Mouse (Mus musculus) limb, embryonic 14.5 days (tissue): ENCODE data around the gene Scpep1. TPM values are rescaled to one million over a fixed set of nuclear protein-coding genes. Genes with fewer than 3 reads are reported as not detected.
A peak's percentile ranks its signal among the peaks of the same experiment; 100 is the strongest.

ENCODE experiments used
- ATAC-seq: fragments of 200-750 bp; cut with Nextera tagmentation; 2 replicates; pipeline ENCODE4 v1.8.0; 2017; ENCODE audit warnings: low read depth, moderate number of reproducible peaks, moderate TSS enrichment; ENCODE audit not compliant: low FRiP score
- DNase-seq: peaks from one replicate; pipeline ENCODE4 v3.0.0-alpha.2; 2015; ENCODE audit warnings: low spot score
- H3K27ac ChIP-seq: fragments of 300-500 bp; sonication (generic); replicated peaks from 2 replicates; pipeline ENCODE4 v1.5.1; 2014; ENCODE audit warnings: low read depth, mild to moderate bottlenecking, low read length, moderate library complexity, mixed read lengths
- H3K27me3 ChIP-seq: fragments of 300-500 bp; sonication (generic); 2 replicates; pipeline ENCODE4 v1.6.1; 2014; ENCODE audit warnings: low read length, mixed read lengths; ENCODE audit not compliant: control insufficient read depth, insufficient read depth
- H3K36me3 ChIP-seq: fragments of 300-500 bp; sonication (generic); 2 replicates; pipeline ENCODE4 v1.6.1; 2014; ENCODE audit warnings: mild to moderate bottlenecking, low read length, moderate library complexity, mixed read lengths; ENCODE audit not compliant: control insufficient read depth, insufficient read depth
- H3K4me1 ChIP-seq: fragments of 300-500 bp; sonication (generic); 2 replicates; pipeline ENCODE4 v1.6.1; 2014; ENCODE audit warnings: antibody characterized with exemption, low read length, mixed read lengths; ENCODE audit not compliant: control insufficient read depth, insufficient read depth
- H3K4me2 ChIP-seq: fragments of 300-500 bp; sonication (generic); replicated peaks from 2 replicates; pipeline ENCODE4 v1.6.1; 2014; ENCODE audit warnings: low read depth, mild to moderate bottlenecking, low read length, moderate library complexity; ENCODE audit not compliant: severe bottlenecking
- H3K4me3 ChIP-seq: fragments of 300-500 bp; sonication (generic); replicated peaks from 2 replicates; pipeline ENCODE4 v1.5.1; 2014; ENCODE audit warnings: low read length
- H3K9ac ChIP-seq: fragments of 300-500 bp; sonication (generic); 2 replicates; pipeline ENCODE4 v1.6.1; 2014; ENCODE audit warnings: mild to moderate bottlenecking, low read depth, low read length, moderate library complexity; ENCODE audit not compliant: severe bottlenecking
- H3K9me3 ChIP-seq: fragments of 300-500 bp; sonication (generic); 2 replicates; pipeline ENCODE4 v1.6.1; 2016; ENCODE audit warnings: low read length; ENCODE audit not compliant: control insufficient read depth
- POLR2A ChIP-seq: fragments of 200-500 bp; IDR thresholded peaks from 2 replicates; pipeline ENCODE4 v1.8.0; 2012; ENCODE audit warnings: inconsistent platforms, mild to moderate bottlenecking, moderate library complexity, borderline replicate concordance; ENCODE audit not compliant: insufficient read depth, insufficient read length; ENCODE audit errors: extremely low read depth
- WGBS: fragments of 180-500 bp; shearing (Covaris S2); extraction: QIAGEN DNeasy Blood & Tissue Kit; methylation state at CpG from one replicate; pipeline ENCODE4 v1.1.7; 2014; 5-methylcytosine and 5-hydroxymethylcytosine counted together
- polyA plus RNA-seq, 2 experiments: library from polyadenylated mRNA; depleted of rRNA in 1 of 2; stranded (reverse) in 1 of 2; unstranded in 1 of 2; fragments of >200 nt; fragmentation: Nextera tagmentation in 1 of 2; extraction: Ambion mirVana in 1 of 2; gene quantifications; 2 replicates each; pipeline versions ENCODE4 v1.2.1 to v1.2.3; 2012 to 2014

Gene Scpep1
- polyA plus RNA-seq, 2 experiments = 46.5 to 83.5 TPM

DNA sequence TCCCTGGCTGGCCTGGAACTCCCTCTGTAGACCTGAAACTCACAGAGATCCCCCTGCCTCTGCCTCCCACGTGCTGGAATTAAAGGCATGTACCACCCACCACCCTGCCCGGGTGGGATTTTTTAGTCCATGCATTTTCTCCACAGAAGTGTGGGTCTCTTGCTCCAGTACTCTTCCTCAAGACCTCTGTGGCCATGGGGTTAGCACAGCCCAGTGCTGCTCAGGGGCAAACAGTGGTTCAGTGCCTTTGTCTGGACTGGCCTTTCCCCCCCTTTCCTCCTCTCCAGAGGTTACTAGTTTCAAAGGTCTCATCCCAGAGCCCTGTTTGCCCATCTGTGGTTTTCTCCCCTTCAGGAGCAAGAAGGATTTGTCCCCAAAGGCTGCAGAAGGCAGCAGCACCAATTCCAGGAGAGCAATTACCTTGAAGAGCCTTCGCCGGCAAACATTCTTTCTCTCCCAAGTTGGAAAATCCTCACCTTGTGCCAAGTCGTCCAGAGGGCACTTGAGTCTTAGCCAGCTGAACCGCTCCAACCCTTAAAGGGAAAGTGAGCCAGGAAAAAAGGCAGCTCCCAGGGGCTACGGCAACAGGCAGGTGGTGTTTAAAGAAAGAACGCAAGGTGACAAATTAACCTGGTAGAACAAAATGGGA, 45.8 kb downstream of the Scpep1 start:
- H3K4me2 ChIP-seq = no peak overlapping the region
- no peak overlapping the region for H3K27ac ChIP-seq
- no peak for ATAC-seq
- H3K4me3 ChIP-seq = no peak overlapping the region
- DNase-seq = peak; percentile 17
- no peaks in the 10 kb centered on the region for H3K27me3 ChIP-seq
- WGBS = 72% methylated on average over 8 of the region's 8 CpGs
- no peaks in the 10 kb centered on the region for H3K36me3 ChIP-seq
- H3K9ac ChIP-seq = no peak overlapping the region
- no peak for TF ChIP-seq POLR2A
- H3K9me3 ChIP-seq = no peaks in the 10 kb centered on the region
- no peaks in the 10 kb centered on the region for H3K4me1 ChIP-seq

DNA sequence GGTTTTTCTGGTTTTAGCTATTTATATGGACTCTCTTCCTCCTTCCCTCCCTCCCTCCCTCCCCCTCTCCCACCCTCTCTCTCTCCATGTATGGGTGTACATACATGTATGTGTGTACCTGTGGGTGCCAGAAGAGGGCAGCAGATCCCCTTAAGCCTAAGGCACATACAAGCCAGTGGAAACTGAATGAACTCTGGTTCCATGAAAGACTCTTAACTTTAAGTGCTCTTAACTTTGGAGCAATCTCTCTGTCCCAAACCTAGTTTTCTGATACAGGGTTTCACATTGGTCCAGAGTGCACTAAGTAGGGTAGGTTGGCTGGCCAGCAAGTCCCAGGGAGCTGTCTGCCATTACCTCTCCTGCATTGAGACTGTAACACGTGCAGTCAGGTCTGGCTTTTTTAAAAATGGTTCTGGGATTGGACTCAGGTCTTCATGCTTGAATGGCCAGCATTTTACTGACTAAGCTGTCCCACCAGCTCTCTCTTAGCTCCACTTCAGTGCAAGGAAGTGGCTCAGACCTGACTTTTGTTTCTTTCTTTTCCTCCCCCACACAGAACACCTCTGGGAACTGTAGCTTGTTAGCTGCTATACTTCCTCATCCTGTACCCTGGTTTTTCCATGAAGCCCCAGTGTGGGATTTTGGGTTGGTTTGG, 46.6 kb downstream of the Scpep1 start:
- no peak for ATAC-seq
- no peak for TF ChIP-seq POLR2A
- Histone ChIP-seq H3K27ac (no peak overlapping the region), H3K36me3 (no peaks in the 10 kb centered on the region), H3K4me3 (no peak overlapping the region), H3K9me3 (no peaks in the 10 kb centered on the region), H3K4me2 (no peak overlapping the region), H3K4me1 (no peaks in the 10 kb centered on the region), H3K27me3 (no peaks in the 10 kb centered on the region), H3K9ac (no peak overlapping the region)
- DNase-seq = peak; percentile 26
- 90% methylated on average over 1 of the region's 1 CpGs for WGBS

DNA sequence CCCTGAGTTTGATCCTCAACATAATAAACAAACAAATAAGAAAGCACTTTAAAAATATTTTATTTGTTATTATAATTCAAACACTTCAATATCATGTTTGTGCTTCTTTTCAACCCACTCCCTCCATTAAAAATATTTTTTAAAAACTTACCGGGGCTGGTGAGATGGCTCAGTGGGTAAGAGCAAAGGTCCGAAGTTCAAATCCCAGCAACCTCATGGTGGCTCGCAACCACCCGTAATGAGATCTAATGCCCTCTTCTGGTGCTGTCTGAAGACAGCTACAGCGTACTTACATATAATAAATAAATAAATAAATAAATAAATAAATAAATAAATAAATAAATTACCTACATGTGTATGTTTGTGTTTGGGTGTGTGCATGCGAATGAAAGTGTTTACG, 47.4 kb downstream of the Scpep1 start:
- WGBS = 94% methylated on average over 7 of the region's 7 CpGs
- H3K36me3 ChIP-seq = no peaks in the 10 kb centered on the region

DNA sequence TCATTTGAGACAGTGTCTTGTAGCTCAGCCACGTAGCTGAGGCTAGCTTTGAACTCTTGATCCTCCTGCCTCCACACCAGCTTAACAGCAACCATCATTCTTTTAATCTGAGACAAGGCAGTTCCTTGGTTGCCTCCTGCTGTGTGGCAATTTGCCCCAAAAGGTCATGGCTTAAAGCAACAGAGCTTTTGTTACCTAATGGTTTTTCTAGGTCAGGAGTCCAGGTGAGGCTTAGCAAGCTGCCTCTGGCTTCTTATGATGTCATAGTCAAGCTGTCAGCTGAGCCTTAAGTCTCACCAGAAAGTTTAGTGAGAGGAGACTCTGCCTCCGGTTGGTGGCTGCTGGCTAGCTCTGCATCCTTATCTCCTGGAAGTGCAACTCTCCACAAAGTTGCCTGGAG, 49.6 kb downstream of the Scpep1 start:
- H3K36me3 ChIP-seq = no peaks in the 10 kb centered on the region
- no peak for DNase-seq
- no peak for ATAC-seq
- no peak overlapping the region for H3K27ac ChIP-seq
- H3K9me3 ChIP-seq = no peaks in the 10 kb centered on the region
- no peaks in the 10 kb centered on the region for H3K27me3 ChIP-seq
- H3K4me3 ChIP-seq = no peak overlapping the region
- no peak overlapping the region for H3K4me2 ChIP-seq
- TF ChIP-seq POLR2A = no peak
- H3K9ac ChIP-seq = no peak overlapping the region
- 47% methylated on average over 2 of the region's 2 CpGs for WGBS
- H3K4me1 ChIP-seq = no peaks in the 10 kb centered on the region

More for the DNA sequence above, 47.4 kb downstream of the Scpep1 start:
- TF ChIP-seq POLR2A = no peak
- no peaks in the 10 kb centered on the region for H3K9me3 ChIP-seq
- no peak overlapping the region for H3K27ac ChIP-seq
- no peak overlapping the region for H3K9ac ChIP-seq
- DNase-seq (no peak), ATAC-seq (no peak)
- H3K27me3 ChIP-seq = no peaks in the 10 kb centered on the region
- no peak overlapping the region for H3K4me3 ChIP-seq
- no peaks in the 10 kb centered on the region for H3K4me1 ChIP-seq
- no peak overlapping the region for H3K4me2 ChIP-seq

DNA sequence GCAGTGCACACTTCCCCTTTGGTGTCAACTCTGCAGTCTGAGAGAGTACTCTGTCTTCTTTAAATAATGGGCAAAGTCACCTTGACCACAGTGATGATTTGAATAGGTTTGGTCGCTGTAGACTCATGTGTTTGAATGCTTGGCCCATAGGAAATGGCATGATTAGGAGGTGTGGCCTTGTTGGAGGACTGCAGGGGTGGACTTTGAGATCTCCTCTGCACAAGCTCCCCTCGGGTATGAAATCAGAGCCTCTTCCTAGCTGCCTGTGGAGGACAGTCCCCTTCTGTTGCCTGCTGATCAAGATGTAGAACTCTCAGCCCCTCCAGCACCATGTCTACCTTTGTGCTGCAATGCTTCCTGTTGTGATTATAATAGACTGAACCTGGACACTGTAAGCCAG, 51.2 kb downstream of the Scpep1 start:
- Histone ChIP-seq H3K9me3 (no peaks in the 10 kb centered on the region), H3K4me2 (no peak overlapping the region), H3K27ac (no peak overlapping the region), H3K9ac (no peak overlapping the region), H3K4me1 (no peaks in the 10 kb centered on the region), H3K27me3 (no peaks in the 10 kb centered on the region), H3K4me3 (no peak overlapping the region), H3K36me3 (no peaks in the 10 kb centered on the region)
- 60% methylated on average over 2 of the region's 2 CpGs for whole genome bisulfite sequencing
- TF ChIP-seq POLR2A = no peak
- ATAC-seq = no peak
- DNase-seq = no peak

DNA sequence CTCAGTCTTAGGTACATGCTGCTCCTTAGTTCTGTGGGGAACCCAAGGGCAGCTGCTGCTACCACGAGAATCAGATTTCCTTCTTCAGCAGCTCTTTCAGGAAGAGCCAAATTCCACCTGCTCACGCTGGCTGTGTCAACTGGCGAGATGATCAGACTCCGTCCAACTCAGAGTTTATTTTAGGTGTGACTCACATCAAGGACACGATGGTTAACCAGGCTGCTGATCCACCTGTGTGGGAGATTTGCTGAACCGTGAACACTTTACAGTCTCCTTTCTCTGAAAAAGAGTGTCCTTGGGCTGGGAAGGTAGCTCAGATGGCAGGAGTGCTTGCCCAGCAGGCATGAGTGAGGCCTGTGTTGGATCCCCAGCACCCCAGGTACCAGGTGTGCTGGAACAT, 52.5 kb downstream of the Scpep1 start:
- DNase-seq (no peak), ATAC-seq (no peak)
- no peaks in the 10 kb centered on the region for H3K36me3 ChIP-seq
- H3K27ac ChIP-seq = no peak overlapping the region
- H3K4me3 ChIP-seq = no peak overlapping the region
- H3K4me2 ChIP-seq = no peak overlapping the region
- H3K9me3 ChIP-seq = no peaks in the 10 kb centered on the region
- no peak for TF ChIP-seq POLR2A
- WGBS = 77% methylated on average over 6 of the region's 6 CpGs
- no peaks in the 10 kb centered on the region for H3K4me1 ChIP-seq
- no peaks in the 10 kb centered on the region for H3K27me3 ChIP-seq
- H3K9ac ChIP-seq = no peak overlapping the region
